Mouse (Mus musculus) ES-E14 (cell line): ENCODE measurements around the gene Gen1.

Source experiments
- CHD2 ChIP-seq: IDR thresholded peaks from 2 replicates; pipeline ENCODE4 v1.6.1; 2014; ENCODE audit warnings: mild to moderate bottlenecking, low read depth, low read length, inconsistent platforms
- HCFC1 ChIP-seq: IDR thresholded peaks from 2 replicates; pipeline ENCODE4 v1.6.1; 2012; ENCODE audit warnings: low read length, inconsistent platforms, borderline replicate concordance; ENCODE audit not compliant: insufficient read depth
- MAFK ChIP-seq: IDR thresholded peaks from 2 replicates; pipeline ENCODE4 v1.6.1; 2014; ENCODE audit warnings: mild to moderate bottlenecking, low read depth, low read length, inconsistent platforms; ENCODE audit not compliant: insufficient read depth
- ZC3H11A ChIP-seq: IDR thresholded peaks from 2 replicates; pipeline ENCODE4 v1.6.1; 2012; ENCODE audit warnings: low read depth, mild to moderate bottlenecking, inconsistent platforms, low read length, borderline replicate concordance

DNA sequence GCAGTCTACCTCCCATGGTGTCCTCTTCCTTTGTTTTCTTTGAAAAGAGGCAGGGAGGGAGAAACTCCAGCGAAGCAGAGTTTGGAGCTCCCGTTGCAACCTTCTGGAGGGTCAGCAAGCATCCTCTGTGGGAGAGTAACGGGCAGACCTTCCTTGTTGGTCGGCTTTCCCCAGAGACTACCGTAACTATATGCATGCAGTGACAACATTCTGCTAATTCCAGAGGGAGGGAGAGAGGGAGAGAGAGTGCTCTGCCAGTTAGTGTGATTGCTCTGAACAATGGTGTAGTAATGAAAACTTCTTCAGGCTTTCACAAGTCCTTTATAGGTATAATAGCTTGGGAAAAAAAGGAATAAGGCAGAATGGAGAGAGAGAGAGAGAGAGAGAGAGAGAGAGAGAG is 40.9 kb downstream of the Gen1 start:
- TF ChIP-seq CHD2: no peak
- no peak for TF ChIP-seq MAFK
- TF ChIP-seq HCFC1: no peak
- no peak for TF ChIP-seq ZC3H11A
